Mouse (Mus musculus) cerebellum, adult 8-10 months (tissue): Measurements from ENCODE around the gene Fetub.
"Not testable (repeated sequence)": the region's sequence is repeated elsewhere in the genome, so short reads cannot be mapped to it uniquely, and the experiment has no call there.

ENCODE experiments used
- DNase-seq: peaks from one replicate; pipeline ENCODE4 v3.0.0; 2022

The Fetub gene

DNA sequence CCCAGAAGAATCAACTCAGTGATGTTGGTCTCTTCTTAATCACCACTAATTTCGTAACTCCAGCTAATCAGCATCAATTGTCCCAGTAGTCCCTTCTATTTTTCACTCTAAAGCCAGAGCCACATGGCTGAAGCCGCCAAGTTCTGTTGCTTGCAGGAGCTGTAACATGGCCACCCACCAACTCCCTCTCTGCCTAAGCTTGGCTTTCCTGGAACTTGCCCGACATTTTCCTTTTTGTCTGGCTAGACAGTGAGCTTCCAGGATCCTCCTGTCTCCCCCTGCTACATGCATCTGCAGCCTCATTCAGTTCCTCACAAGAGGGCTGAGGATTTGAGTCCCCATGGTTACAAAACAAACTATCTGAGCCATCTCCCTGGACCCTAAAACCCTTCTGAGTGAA, 6.1 kb upstream of the Fetub start:
- DNase-seq = no peak

DNA sequence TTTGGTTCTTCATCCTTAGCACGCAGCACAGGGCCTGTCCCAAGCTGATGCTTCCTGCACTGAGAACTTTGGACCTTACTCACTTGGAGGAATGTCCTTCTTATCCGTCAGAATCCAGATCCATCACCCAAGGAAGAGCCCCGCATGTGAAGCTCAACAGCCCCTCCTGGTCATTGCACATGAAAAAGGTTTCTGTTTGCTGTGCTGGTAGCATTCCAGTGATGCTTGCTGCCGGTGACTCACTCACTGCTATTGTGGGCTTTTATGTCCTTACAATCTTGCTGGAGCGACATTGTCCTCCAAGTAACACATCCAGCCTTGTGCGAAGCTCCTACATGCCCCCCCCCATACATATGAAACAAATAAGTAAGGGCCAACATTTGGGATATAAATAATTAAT, 5.2 kb upstream of the Fetub start:
- DNase-seq = no peak

DNA sequence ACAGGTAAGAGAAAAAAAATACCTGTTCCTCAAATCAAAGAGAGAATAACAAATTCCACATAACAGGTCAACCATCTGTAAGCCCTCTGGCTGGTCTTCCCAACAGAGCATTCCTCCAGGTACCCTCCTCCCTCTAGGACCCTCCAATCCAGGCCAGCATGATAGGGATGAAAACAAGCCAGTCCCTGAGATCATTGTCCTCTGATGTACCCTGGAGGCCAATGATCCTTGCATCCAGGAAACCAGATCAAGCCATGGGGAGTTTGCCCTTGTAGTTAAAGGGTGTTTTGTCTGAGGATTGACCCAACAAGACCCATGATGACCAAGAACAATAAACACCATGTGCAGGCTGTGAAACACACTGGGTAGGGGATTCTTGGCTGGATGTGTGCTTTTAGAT, 3.9 kb upstream of the Fetub start:
- DNase-seq = no peak

DNA sequence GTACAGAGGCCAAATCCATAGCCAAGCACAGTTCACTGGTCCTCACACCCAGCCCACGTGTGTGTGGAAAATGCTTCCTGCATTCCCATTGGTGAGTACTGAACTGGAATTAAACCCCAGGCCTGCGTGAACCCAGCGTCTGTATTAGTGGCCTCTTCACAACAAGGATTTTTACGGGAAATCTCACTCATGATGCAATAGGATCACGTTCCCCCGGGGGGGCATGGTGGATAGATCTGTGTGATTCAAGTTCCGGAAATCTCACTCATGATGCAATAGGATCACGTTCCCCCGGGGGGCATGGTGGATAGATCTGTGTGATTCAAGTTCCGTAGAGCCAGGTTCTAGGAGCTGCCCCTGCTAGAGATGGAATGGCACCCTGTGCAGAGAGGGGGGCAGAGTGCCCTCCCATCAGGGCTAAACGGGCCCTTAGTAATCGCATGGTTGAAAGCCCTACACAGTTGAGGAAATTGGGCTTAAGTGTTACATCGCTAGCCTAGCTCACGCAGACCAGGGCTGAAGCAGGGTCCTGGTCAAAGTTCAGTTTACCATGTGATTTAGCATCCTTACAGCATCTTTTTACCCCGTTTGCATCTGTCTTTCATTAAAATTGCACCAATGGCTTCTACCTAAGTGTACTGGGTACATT, 654 bp downstream of the Fetub start:
- DNase-seq = no peak

DNA sequence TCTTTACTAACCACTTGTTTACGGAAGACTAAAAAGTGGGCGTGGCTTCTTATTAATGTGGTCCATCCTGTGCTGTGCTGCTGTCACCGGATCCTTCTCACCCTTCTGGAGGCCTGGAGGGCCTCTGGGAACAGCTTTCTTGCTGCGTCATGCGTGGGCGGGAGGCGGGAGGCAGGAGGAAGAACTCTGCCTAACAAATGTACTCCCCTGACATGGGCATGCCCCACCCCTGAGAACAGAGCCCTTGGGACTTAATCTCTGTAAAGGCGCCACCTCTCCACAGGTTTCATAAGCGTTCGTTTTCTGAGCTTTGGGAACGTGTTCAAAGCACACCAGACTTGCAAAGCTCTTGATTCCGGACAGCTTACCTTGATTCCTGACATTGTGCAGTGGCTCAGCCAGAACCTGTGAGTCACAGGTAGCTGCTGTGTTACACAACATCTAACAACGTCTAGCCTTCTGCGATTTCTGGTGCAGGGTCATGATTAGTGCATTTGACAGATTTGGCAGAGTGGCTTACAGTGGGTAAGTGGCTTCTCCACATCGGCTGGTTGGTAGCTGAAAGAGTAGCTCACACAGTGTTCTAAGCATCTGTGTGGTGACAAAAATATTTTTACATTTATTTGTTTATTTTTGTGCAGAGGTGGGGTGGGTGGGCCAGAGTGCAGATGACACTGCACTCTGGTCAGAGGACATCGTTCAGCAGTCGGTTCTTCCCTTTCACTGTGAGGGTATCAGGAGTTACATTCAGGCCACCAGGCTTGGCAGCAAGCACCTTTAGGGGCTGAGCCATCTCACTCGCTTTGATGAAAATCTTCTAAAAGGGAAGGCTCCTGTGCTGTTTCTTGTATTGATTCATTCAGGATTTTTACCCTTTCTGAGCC, 2.1 kb downstream of the Fetub start:
- DNase-seq = no peak

DNA sequence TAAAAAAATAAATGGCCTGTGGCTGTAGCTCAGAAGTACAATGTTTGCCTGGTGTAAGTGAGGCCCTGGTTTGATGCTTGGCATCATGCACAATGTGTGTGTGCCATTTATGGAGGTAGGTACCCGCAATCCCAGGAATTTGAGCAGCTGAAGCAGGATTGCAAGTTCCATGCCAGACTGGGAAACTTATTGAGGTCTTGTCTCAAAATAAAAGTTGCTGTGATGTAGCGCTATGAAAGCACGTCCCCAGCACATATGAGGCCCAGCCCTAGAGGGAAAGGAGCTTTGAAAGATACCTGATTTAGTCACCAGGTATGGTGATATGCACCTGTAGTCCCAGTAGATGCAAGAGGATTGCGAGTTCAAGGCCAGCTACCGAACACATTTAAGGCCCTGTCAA, 3.6 kb downstream of the Fetub start:
- no peak for DNase-seq

DNA sequence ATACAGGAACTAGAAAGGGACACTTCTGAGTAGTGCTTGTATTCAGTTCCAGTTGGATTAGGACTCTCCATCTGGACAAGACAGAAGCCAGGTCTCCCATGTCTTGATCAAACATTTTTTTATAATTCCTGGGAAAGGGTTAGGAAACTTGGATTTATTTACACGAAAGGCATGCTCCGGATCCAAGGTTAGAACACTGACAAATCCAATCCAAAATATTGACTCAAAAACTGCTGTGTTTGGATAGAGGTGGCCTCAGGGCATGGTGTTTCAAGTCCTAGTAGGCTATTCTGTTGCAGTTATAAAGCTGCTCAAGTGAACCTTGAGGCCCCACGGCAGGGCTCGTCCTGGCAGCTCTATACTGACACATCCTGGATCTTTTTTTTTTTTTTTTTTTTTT, 4.3 kb downstream of the Fetub start:
- DNase-seq = no peak

DNA sequence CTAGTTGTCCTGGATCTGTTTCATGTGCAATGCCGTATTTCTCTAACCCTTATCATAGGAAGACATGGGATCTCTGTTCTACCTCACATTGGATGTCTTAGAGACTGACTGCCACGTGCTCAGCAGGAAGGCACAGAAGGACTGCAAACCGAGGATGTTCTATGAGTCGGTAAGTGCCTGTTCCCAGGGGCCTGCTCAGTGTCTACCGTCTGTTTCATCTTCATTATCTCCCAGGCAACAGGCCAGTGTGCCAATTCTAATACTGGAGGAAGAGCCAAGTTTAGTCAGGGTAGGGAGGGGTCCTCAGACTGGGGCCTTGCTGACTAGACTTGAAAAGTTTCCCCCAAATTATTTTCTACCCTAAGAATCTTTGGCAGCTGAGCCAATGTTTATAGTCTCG, 11.4 kb downstream of the Fetub start:
- DNase-seq = no peak

DNA sequence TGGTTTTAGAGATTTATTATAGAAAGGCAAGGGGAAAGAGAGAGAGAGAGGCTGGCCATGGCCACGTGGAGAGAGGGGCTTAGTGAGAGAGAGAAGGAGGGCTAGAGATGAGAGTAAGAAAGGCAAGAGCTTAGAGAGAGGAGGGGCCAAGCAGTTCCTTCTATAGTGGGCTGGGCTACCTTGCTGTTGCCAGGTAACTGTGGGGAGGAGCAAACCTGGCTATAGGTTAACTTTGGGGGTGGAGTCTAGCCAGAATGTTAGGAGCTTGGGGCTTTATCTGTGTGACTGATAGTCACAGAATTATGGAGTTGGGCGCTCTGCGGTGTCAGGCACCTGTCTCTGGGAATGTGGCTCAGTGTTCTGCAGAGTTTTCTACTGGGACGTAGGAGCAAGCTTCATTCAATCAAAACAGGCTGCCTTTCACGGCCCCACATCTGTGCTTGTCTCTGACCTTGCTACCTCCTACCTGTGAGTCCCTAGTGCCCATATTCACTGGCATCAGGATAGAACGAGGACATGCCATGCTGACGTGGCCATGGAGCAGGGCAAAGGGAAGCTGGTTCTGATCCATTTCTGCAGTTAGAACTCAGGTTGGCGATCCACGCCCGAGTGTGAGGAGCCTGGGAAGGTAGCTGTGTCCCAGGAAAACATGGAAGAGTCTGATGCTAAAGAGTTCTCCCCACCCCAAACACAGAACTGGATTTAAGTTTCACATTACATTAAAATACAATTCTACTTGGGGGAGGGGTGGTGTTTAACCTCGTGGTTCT, 13.5 kb downstream of the Fetub start:
- no peak for DNase-seq

DNA sequence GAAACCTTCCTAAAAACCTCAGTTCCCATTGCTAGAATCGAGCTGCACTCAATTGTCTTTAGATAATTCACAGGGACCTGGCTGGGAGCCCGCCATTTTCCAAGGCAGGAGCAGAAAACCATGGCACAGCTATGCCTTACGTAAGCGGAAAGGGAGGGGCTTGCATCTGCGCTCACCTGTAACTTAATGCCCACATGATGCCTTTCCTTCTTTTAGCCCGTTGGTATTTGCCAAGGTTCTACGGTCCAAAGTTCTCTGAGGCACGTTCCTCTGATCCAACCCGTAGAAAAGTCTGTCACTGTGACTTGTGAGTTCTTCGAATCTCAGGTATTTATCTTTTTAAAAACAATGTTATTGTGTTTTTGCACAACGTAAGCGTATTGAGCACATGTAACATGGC, 19.5 kb downstream of the Fetub start:
- no peak for DNase-seq

DNA sequence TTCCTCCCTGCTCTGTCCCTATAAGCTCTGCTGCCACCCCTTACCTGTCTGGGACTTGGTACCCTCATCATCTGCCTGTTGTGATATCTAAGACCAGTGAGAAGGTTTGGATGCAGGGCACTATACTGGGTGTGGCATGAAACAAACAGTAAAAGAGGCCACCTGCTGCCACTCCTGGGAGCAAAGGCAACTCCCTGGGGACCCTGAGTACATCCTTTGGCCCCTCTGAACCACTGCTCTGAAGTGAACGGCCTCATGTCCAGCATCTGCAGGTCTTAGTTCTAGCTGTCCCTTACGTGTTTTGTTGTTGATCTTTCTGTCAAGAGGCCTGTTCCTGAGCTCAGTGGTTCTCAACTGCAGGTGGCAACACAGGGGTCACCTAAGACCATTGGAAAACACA, 20.4 kb downstream of the Fetub start:
- DNase-seq = no peak

DNA sequence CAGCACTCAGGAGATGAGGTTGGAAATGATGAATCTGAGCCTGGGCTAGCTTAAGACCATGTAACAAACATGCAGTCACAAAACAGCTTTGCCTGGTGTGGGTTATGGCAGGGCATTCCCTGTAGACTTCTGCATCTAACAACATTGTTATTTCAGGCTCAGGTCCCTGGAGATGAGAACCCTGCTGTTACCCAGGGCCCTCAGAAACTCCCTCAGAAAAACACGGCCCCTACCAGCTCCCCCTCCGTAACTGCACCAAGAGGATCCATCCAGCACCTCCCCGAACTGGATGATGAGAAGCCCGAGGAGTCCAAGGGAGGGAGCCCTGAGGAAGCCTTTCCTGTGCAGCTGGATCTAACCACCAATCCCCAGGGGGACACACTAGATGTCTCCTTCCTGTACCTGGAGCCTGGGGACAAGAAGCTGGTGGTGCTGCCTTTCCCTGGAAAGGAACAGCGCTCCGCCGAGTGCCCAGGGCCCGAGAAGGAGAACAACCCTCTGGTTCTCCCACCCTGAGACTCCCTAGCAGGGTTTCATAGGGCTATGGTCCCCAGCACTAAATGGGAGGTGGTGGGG, 21.1 kb downstream of the Fetub start:
- DNase-seq = no peak

DNA sequence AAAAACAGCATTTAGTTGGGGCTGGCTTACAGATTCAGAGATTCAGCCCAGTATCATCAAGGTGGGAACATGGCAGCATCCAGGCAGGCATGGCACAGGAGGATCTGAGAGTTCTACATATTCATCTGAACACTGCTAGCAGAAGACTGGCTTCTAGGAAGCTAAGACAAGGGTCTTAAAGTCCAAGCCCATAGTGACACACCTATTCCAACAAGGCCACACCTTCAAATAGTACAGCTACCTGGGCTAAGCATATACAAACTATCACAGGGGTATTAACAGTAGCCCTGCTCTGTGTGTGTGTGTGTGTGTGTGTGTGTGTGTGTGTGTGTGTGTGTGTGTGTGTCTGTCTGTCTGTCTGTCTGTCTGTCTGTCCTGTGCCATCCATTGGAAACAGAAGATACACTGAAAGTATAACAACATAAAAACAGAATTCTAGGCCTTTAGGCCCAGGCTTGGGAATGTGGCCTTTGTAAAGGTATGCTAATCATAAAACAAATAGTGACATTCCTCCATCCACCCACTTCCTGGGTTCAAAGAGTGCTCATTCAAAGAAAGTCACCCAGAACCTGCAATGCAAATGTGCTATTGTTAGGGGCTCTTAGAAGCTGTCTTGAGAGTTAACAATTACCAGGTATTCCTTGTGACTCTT, 23.8 kb downstream of the Fetub start:
- not testable (repeated sequence) for DNase-seq

DNA sequence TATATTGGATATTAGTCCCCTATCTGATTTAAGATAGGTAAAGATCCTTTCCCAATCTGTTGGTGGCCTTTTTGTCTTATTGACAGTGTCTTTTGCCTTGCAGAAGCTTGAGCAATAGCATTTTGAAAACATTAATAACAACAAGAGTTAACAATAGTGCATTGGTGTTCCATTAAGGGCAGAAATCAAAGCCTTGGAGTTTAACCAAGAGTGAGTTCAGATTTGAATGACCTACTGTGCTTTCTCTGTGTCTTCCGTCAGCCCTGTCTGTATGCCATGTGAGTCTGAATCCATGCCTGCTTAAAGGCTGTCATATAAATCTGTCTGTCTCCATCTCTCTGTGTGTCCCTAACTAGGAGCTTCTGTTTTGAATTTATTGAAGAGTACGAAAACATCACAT, 29.2 kb downstream of the Fetub start:
- DNase-seq = no peak

DNA sequence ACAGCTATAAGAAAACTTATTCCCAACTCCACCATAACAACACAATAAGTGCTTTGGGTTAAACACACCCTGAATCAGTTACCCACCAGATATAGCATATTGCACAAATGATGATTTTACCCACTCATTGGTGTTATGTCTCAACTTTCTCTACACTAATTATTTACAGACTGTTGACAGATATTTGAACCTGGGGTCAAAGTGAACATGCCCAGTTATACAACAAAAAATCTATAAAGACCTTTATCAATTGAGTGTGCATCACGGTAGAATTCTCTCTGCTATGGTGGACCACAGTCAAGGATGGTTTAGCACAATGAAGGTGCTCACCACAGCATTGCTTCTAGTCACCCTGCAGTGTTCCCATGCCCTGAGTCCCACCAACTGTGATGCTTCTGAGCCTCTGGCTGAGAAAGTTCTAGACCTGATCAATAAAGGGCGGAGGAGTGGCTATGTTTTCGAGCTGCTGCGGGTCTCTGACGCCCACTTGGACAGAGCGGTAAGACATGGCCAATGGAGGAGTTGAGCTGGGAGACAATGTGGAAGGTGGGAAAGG, 32.8 kb downstream of the Fetub start, which contains the start of gene Hrg:
Gene Hrg, plus strand, starts transcription at position 233 of the 556 bp plus-strand sequence.
- DNase-seq = no peak

DNA sequence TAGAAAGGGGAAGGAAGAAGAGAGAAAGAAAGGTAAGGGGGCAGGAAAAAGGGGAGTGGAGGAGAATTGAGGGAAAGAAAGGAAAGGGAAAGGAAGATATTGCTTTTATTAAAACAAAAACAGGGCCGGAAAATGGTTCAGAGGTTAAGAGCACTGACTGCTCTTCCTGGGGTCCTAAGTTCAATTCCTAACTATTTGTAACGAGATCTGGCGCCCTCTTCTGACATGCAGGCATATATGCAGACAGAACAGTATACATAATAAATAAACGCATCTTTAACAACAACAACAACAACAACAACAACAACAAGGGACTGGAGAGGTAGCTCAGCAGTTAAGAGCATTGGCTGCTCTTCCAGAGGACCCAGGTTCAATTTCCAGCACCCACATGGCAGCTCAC, 34.9 kb downstream of the Fetub start:
- DNase-seq = no peak

DNA sequence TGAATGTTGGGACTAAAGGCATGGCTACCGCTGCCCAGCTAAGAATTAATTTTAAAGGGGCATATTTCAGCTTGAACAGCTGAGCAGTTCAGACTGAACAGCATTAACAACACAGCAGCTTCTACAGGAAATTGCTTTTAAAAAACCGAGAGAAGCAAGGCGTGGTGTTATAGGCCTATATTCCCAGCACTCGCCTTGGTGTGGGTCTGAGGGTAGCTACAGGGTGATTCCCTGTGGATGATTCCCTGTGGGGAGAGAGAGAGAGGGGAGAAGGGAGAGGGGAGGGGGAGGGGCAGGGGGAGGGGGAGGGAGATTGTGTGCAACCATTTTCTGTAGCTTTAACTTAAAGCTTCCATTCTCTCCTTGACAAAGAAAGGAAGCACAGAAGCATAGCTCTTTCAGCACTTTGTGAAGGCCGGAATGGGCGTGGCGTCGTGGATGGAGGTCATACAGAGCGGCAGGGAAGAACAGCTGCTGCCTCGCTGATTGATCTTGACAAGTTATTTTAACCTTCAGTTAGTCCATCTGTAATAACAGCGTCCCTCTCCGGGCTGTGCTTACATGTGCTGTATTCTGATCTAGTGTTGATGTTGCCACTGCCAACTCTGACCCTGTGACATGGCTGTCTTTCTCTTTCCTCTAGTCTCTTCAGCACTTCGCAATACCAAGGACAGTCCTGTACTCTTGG, 37.4 kb downstream of the Fetub start:
- no peak for DNase-seq

DNA sequence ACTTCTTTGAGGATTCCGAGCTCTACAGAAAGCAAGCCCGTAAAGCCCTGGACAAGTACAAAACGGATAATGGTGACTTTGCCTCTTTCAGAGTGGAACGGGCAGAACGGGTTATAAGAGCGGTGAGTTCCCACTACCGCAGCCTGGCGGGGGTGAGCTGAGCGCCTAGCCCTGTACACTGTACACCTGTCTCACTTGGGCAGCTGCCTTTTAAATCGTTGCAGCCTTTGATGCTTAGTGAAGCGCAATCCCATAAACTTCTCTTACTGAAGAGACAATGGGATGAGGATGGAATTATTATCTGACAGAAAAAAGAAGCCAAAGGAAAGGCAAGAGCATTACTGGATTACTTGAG, 37.9 kb downstream of the Fetub start:
- DNase-seq = no peak

DNA sequence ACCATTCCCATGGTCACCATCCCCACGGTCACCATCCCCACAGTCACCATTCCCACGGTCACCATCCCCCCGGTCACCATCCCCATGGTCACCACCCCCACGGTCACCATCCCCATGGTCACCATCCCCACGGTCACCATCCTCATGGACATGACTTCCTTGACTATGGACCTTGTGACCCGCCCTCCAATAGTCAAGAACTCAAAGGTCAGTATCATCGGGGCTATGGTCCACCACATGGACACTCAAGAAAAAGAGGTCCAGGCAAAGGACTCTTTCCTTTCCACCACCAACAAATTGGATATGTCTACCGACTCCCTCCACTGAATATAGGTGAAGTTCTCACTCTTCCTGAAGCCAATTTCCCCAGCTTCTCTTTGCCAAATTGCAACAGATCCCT, 42.9 kb downstream of the Fetub start:
- DNase-seq = no peak

DNA sequence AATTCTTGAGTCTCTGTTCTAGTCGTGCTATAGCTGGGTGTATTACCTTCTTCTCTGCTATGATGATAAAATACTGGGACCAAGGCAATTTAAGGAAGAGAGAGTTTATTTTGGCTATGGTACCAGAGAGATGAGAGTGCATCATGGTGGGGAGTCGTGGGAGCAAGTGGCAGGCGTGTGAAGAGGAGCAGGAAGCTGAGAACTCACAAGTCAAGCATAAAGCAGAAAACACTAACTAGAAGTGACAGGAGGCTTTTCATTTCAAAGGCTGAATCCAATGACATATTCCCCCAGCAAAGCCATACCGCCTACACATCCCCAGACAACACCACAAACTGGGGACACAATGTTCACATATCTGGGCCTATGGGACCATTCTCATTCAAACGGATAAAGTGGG, 44.1 kb downstream of the Fetub start:
- no peak for DNase-seq

DNA sequence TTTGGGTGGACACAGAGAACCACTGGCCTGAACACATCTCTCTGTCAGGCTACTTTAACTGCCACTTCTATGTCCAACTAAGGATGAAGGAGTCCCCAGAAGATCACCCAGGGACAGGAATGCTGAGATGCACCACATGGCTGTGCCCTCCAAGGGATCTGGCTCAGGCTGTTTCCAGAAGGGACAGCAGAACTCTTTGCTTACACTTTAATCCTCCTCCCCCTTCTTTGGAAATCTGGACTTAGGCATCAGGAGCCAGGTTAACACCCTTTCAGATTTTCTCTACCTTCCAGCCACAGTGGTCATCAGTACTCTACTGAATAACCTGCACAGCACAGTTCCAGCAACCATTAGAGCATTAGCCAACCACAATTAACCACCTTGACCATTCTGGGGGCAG, 45.2 kb downstream of the Fetub start:
- no peak for DNase-seq
